Mouse (Mus musculus) CH12.LX (cell line): Measurements from ENCODE around the gene Ifit3. TPM values are rescaled to one million over a fixed set of nuclear protein-coding genes. Genes with fewer than 3 reads are reported as not detected.
"Not testable (repeated sequence)": the region's sequence is repeated elsewhere in the genome, so short reads cannot be mapped to it uniquely, and the experiment has no call there.

ENCODE experiments used
- DNase-seq: peaks from one replicate; pipeline ENCODE4 v3.0.0-alpha.2; 2013; ENCODE audit errors: extremely low read depth
- H3K27ac ChIP-seq: 2 replicates; pipeline ENCODE4 v1.5.1; 2012; ENCODE audit warnings: low read depth, mild to moderate bottlenecking, control low read depth, moderate library complexity; ENCODE audit not compliant: insufficient read depth
- H3K27me3 ChIP-seq: replicated peaks from 2 replicates; pipeline ENCODE3; 2012; ENCODE audit warnings: inconsistent platforms
- H3K36me3 ChIP-seq, 2 experiments: replicated peaks in 1 of 2; 2 replicates each; pipeline versions ENCODE3 to v1.6.1; 2012; ENCODE audit warnings: inconsistent platforms in 1 of 2, low read length in 1 of 2, mild to moderate bottlenecking in 1 of 2, mixed read lengths in 1 of 2, moderate library complexity in 1 of 2; ENCODE audit not compliant: control insufficient read depth in 1 of 2, insufficient read depth in 1 of 2
- H3K4me1 ChIP-seq, 2 experiments: 2 replicates each; pipeline ENCODE4 v1.6.1; 2012; ENCODE audit warnings: inconsistent platforms in 1 of 2, moderate library complexity in 1 of 2; ENCODE audit not compliant: insufficient read depth in 2 of 2, control insufficient read depth in 1 of 2
- H3K4me2 ChIP-seq: 2 replicates; pipeline ENCODE4 v1.6.1; 2012; ENCODE audit warnings: low read depth, mild to moderate bottlenecking, control low read depth; ENCODE audit not compliant: poor library complexity, insufficient read depth, severe bottlenecking
- H3K4me3 ChIP-seq, 3 experiments: fragments of 150-350 bp in 1 of 3; sonication (generic) in 1 of 3; replicated peaks in 1 of 3; 2 replicates each; pipeline versions ENCODE3 to v1.5.1; 2011 to 2012; ENCODE audit warnings: low read depth in 2 of 3, low read length in 2 of 3, mild to moderate bottlenecking in 2 of 3, moderate library complexity in 2 of 3, control low read depth in 1 of 3, improper control_type of control experiment in 1 of 3, inconsistent platforms in 1 of 3, mixed read lengths in 1 of 3; ENCODE audit not compliant: poor library complexity in 1 of 3
- H3K79me2 ChIP-seq: replicated peaks from 2 replicates; pipeline ENCODE4 v1.6.1; 2012; ENCODE audit warnings: mild to moderate bottlenecking, moderate library complexity; ENCODE audit not compliant: control insufficient read depth, poor library complexity, insufficient read depth, severe bottlenecking; ENCODE audit errors: extremely low read depth
- H3K9ac ChIP-seq: 2 replicates; pipeline ENCODE4 v1.6.1; 2012; ENCODE audit warnings: low read depth, mild to moderate bottlenecking, control low read depth, moderate library complexity; ENCODE audit not compliant: insufficient read depth
- H3K9me3 ChIP-seq: replicated peaks from 2 replicates; pipeline ENCODE3; 2012; ENCODE audit warnings: low read length, inconsistent platforms, mixed read lengths
- CHD1 ChIP-seq: IDR thresholded peaks from 2 replicates; pipeline ENCODE4 v1.6.1; 2012; ENCODE audit warnings: low read depth, low read length, improper control_type of control experiment, inconsistent platforms
- CTCF ChIP-seq, 2 experiments: IDR thresholded peaks in 1 of 2; conservative IDR thresholded peaks in 1 of 2; 2 replicates each; pipeline ENCODE4 v1.5.1; 2011 to 2012; ENCODE audit warnings: low read depth in 2 of 2, low read length in 2 of 2, improper control_type of control experiment in 1 of 2, inconsistent platforms in 1 of 2, mild to moderate bottlenecking in 1 of 2, moderate library complexity in 1 of 2
- E2F4 ChIP-seq: IDR thresholded peaks from 2 replicates; pipeline ENCODE4 v1.6.1; 2011; ENCODE audit warnings: low read depth, low read length, improper control_type of control experiment; ENCODE audit not compliant: insufficient replicate concordance
- ELF1 ChIP-seq: IDR thresholded peaks from 2 replicates; pipeline ENCODE4 v1.6.1; 2014; ENCODE audit warnings: low read depth, mild to moderate bottlenecking, inconsistent platforms, low read length, improper control_type of control experiment
- GABPA ChIP-seq: IDR thresholded peaks from 2 replicates; pipeline ENCODE4 v1.6.1; 2012; ENCODE audit warnings: low read depth, low read length, improper control_type of control experiment, inconsistent platforms; ENCODE audit not compliant: insufficient replicate concordance
- MAFK ChIP-seq: IDR thresholded peaks from 2 replicates; pipeline ENCODE4 v1.6.1; 2011; ENCODE audit warnings: low read length, improper control_type of control experiment; ENCODE audit not compliant: insufficient replicate concordance
- MAZ ChIP-seq: IDR thresholded peaks from 2 replicates; pipeline ENCODE4 v1.6.1; 2012; ENCODE audit warnings: low read depth, mild to moderate bottlenecking, inconsistent platforms, low read length, improper control_type of control experiment, moderate library complexity
- NELFE ChIP-seq: IDR thresholded peaks from 2 replicates; pipeline ENCODE4 v1.6.1; 2011; ENCODE audit warnings: low read depth, low read length, improper control_type of control experiment
- NRF1 ChIP-seq: IDR thresholded peaks from 2 replicates; pipeline ENCODE4 v1.6.1; 2014; ENCODE audit warnings: low read depth, mild to moderate bottlenecking, inconsistent platforms, low read length, improper control_type of control experiment, moderate library complexity
- PAX5 ChIP-seq: IDR thresholded peaks from 2 replicates; pipeline ENCODE4 v1.6.1; 2012; ENCODE audit warnings: low read length, inconsistent platforms, mixed read lengths
- RAD21 ChIP-seq: IDR thresholded peaks from 2 replicates; pipeline ENCODE4 v1.6.1; 2011; ENCODE audit warnings: low read depth, mild to moderate bottlenecking, low read length, improper control_type of control experiment, moderate library complexity
- TBP ChIP-seq: conservative IDR thresholded peaks from 2 replicates; pipeline ENCODE4 v1.6.1; 2011; ENCODE audit warnings: low read depth, low read length, improper control_type of control experiment
- UBTF ChIP-seq: IDR thresholded peaks from 2 replicates; pipeline ENCODE4 v1.6.1; 2012; ENCODE audit warnings: low read depth, mild to moderate bottlenecking, inconsistent platforms, low read length, improper control_type of control experiment, moderate library complexity
- USF1 ChIP-seq: IDR thresholded peaks from 2 replicates; pipeline ENCODE4 v1.6.1; 2014; ENCODE audit warnings: low read depth, mild to moderate bottlenecking, inconsistent platforms, low read length, improper control_type of control experiment
- ZC3H11A ChIP-seq: IDR thresholded peaks from 2 replicates; pipeline ENCODE4 v1.6.1; 2012; ENCODE audit warnings: low read depth, mild to moderate bottlenecking, inconsistent platforms, low read length, improper control_type of control experiment
- ZMIZ1 ChIP-seq: IDR thresholded peaks from 2 replicates; pipeline ENCODE4 v1.6.1; 2012; ENCODE audit warnings: low read depth, mild to moderate bottlenecking, inconsistent platforms, low read length, improper control_type of control experiment
- dilution Hi-C: fragments of 300-500 bp; cut with MboI; formaldehyde crosslinking; loops from 2 replicates; pipeline ENCODE4 v1.14.3; 2020; ENCODE audit warnings: low sequenced_read_pairs; ENCODE audit not compliant: extremely low pct_unique_long_range_greater_than_20kb, extremely low pct_ligation_motif_present
- in situ Hi-C: fragments of 300-500 bp; cut with MboI; formaldehyde crosslinking; loops from 3 replicates; pipeline ENCODE4 v1.14.3; 2019; ENCODE audit warnings: low sequenced_read_pairs, low pct_ligation_motif_present, low pct_unique_long_range_greater_than_20kb, mixed read lengths
- polyA plus RNA-seq: library from polyadenylated mRNA; unstranded; fragments of >175 nt; gene quantifications from 2 replicates; pipeline ENCODE4 v1.2.1, GENCODE M21; 2012; ENCODE audit warnings: low read depth; ENCODE audit not compliant: insufficient read length
- total RNA-seq, 2 experiments: library from RNA; depleted of rRNA; stranded (reverse); fragments of 300-350 nt in 1 of 2; fragments of >200 nt in 1 of 2; gene quantifications; 2 replicates each; pipeline ENCODE4 v1.2.3; 2012 to 2014

The Ifit3 gene
- total and polyA plus RNA-seq, 3 experiments, result 0.08 to 1.0 (median 1.0) TPM

DNA sequence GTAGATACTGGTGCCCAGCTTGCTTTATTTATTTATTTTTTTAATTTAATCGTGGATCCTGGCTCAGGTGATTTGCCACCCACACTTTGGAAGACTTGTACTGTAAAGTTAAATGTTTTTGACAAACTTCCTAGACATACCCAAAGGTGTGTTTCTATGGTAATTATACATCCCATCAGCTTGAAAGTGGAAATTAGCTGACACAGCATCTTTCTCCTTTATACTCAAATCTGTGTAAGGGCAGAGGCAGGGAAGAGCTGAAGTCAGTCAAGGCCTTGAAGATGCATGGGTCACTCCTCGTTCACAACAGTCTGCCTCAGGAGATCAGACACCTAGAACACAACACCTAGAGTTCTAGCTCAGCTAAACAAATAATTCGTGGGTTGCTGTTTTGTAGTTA is 26.8 kb downstream of the Ifit3 start:
- in situ Hi-C loops, dilution Hi-C loops, H3K27me3 ChIP-seq, DNase-seq, H3K79me2 ChIP-seq, H3K4me2 ChIP-seq, H3K36me3 ChIP-seq, H3K27ac ChIP-seq, H3K9ac ChIP-seq, H3K4me3 ChIP-seq, H3K9me3 ChIP-seq: not testable (repeated sequence)
- H3K4me1 ChIP-seq, result peaks cover 0 to 10% of the 10 kb centered on the region in 2 experiments; a peak in 2 of 4 replicates
- TF ChIP-seq MAFK, result peak; percentile 82

- dilution Hi-C loops, result not testable (repeated sequence)
These were observed 29.1 kb downstream of the Ifit3 start for GRCm38 (mm10) chr19:34612243-34613001.

DNA sequence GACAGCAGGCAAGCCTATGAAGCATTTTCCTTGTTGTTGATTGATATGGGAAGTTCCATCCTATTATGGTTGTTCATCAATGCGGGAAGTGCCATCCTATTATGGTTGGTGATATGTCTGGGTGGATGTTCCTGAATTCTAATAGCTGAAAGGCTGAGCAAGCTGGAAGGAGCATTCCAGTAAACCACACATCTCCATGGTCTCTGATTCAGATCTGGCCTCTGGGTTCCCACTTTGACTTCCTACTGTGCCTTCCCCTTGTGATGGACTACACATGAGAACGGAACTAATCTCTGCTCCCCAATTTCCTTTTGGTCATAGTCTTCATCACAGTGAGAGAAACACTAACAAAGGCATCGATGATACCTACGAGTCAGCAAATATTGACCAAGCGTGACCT is 37.5 kb downstream of the Ifit3 start:
- Histone ChIP-seq H3K4me2 (no peak overlapping the region), H3K27me3 (no peaks in the 10 kb centered on the region), H3K4me3 (no peak overlapping the region), H3K36me3 (no peaks in the 10 kb centered on the region), H3K9me3 (no peaks in the 10 kb centered on the region), H3K9ac (no peak overlapping the region), H3K4me1 (no peaks in the 10 kb centered on the region), H3K27ac (no peak overlapping the region), H3K79me2 (no peaks in the 10 kb centered on the region)
- TF ChIP-seq CTCF (conservative IDR thresholded peaks at IDR 0.05 in 1 of 2, IDR thresholded peaks at IDR 0.05 in 1 of 2; ENCODE audit: low read depth in 2 of 2, low read length in 2 of 2) (no peak), MAFK (0 out of 2 replicates have a peak, but pooled peaks have one; percentile 37)
- in situ Hi-C loops, result no loop called here
- dilution Hi-C loops, result no loop called here
- DNase-seq, result no peak

More at GRCm38 (mm10) chr19:34612243-34613001, 29.1 kb downstream of the Ifit3 start:
- H3K27ac ChIP-seq, H3K4me1 ChIP-seq, H3K4me2 ChIP-seq, DNase-seq, H3K79me2 ChIP-seq, H3K9ac ChIP-seq, H3K9me3 ChIP-seq, H3K4me3 ChIP-seq, in situ Hi-C loops, H3K27me3 ChIP-seq, H3K36me3 ChIP-seq: not testable (repeated sequence)

- in situ Hi-C loops (no loop called here), dilution Hi-C loops (no loop called here)
- TF ChIP-seq ZMIZ1 (no peak), NRF1 (no peak), E2F4 (no peak), NELFE (no peak), PAX5 (no peak), CHD1 (no peak), UBTF (no peak), CTCF (conservative IDR thresholded peaks at IDR 0.05 in 1 of 2, IDR thresholded peaks at IDR 0.05 in 1 of 2; ENCODE audit: low read depth in 2 of 2, low read length in 2 of 2) (no peak), TBP (no peak), USF1 (no peak), GABPA (no peak), MAZ (no peak), ZC3H11A (no peak), RAD21 (no peak), ELF1 (no peak)
- H3K36me3 ChIP-seq, result no peaks in the 10 kb centered on the region
- DNase-seq, result no peak
- no peak overlapping the region for H3K9ac ChIP-seq
- no peaks in the 10 kb centered on the region for H3K79me2 ChIP-seq
- H3K9me3 ChIP-seq, result no peaks in the 10 kb centered on the region
- no peak overlapping the region for H3K27ac ChIP-seq
- no peaks in the 10 kb centered on the region for H3K27me3 ChIP-seq
- no peak overlapping the region for H3K4me3 ChIP-seq
- no peak overlapping the region for H3K4me2 ChIP-seq
- no peaks in the 10 kb centered on the region for H3K4me1 ChIP-seq
These were observed 40.5 kb downstream of the Ifit3 start for GRCm38 (mm10) chr19:34623781-34624180.
